Mouse (Mus musculus) CH12.LX (cell line): Measurements from ENCODE around the gene S1pr4. TPM values are rescaled to one million over a fixed set of nuclear protein-coding genes. Genes with fewer than 3 reads are reported as not detected.

ENCODE experiments used
- DNase-seq: peaks from one replicate; pipeline ENCODE4 v3.0.0-alpha.2; 2013; ENCODE audit errors: extremely low read depth
- H3K27ac ChIP-seq: 2 replicates; pipeline ENCODE4 v1.5.1; 2012; ENCODE audit warnings: low read depth, mild to moderate bottlenecking, control low read depth, moderate library complexity; ENCODE audit not compliant: insufficient read depth
- H3K27me3 ChIP-seq: replicated peaks from 2 replicates; pipeline ENCODE3; 2012; ENCODE audit warnings: inconsistent platforms
- H3K36me3 ChIP-seq, 2 experiments: replicated peaks in 1 of 2; 2 replicates each; pipeline versions ENCODE3 to v1.6.1; 2012; ENCODE audit warnings: inconsistent platforms in 1 of 2, low read length in 1 of 2, mild to moderate bottlenecking in 1 of 2, mixed read lengths in 1 of 2, moderate library complexity in 1 of 2; ENCODE audit not compliant: control insufficient read depth in 1 of 2, insufficient read depth in 1 of 2
- H3K4me1 ChIP-seq, 2 experiments: 2 replicates each; pipeline ENCODE4 v1.6.1; 2012; ENCODE audit warnings: inconsistent platforms in 1 of 2, moderate library complexity in 1 of 2; ENCODE audit not compliant: insufficient read depth in 2 of 2, control insufficient read depth in 1 of 2
- H3K4me2 ChIP-seq: 2 replicates; pipeline ENCODE4 v1.6.1; 2012; ENCODE audit warnings: low read depth, mild to moderate bottlenecking, control low read depth; ENCODE audit not compliant: poor library complexity, insufficient read depth, severe bottlenecking
- H3K4me3 ChIP-seq, 3 experiments: fragments of 150-350 bp in 1 of 3; sonication (generic) in 1 of 3; replicated peaks in 1 of 3; 2 replicates each; pipeline versions ENCODE3 to v1.5.1; 2011 to 2012; ENCODE audit warnings: low read depth in 2 of 3, low read length in 2 of 3, mild to moderate bottlenecking in 2 of 3, moderate library complexity in 2 of 3, control low read depth in 1 of 3, improper control_type of control experiment in 1 of 3, inconsistent platforms in 1 of 3, mixed read lengths in 1 of 3; ENCODE audit not compliant: poor library complexity in 1 of 3
- H3K79me2 ChIP-seq: replicated peaks from 2 replicates; pipeline ENCODE4 v1.6.1; 2012; ENCODE audit warnings: mild to moderate bottlenecking, moderate library complexity; ENCODE audit not compliant: control insufficient read depth, poor library complexity, insufficient read depth, severe bottlenecking; ENCODE audit errors: extremely low read depth
- H3K9ac ChIP-seq: 2 replicates; pipeline ENCODE4 v1.6.1; 2012; ENCODE audit warnings: low read depth, mild to moderate bottlenecking, control low read depth, moderate library complexity; ENCODE audit not compliant: insufficient read depth
- H3K9me3 ChIP-seq: replicated peaks from 2 replicates; pipeline ENCODE3; 2012; ENCODE audit warnings: low read length, inconsistent platforms, mixed read lengths
- BHLHE40 ChIP-seq: IDR thresholded peaks from 2 replicates; pipeline ENCODE4 v1.6.1; 2011; ENCODE audit warnings: mild to moderate bottlenecking, low read depth, low read length, improper control_type of control experiment
- CHD2 ChIP-seq: IDR thresholded peaks from 2 replicates; pipeline ENCODE4 v1.6.1; 2011; ENCODE audit warnings: low read length, improper control_type of control experiment
- E2F4 ChIP-seq: IDR thresholded peaks from 2 replicates; pipeline ENCODE4 v1.6.1; 2011; ENCODE audit warnings: low read depth, low read length, improper control_type of control experiment; ENCODE audit not compliant: insufficient replicate concordance
- ELF1 ChIP-seq: IDR thresholded peaks from 2 replicates; pipeline ENCODE4 v1.6.1; 2014; ENCODE audit warnings: low read depth, mild to moderate bottlenecking, inconsistent platforms, low read length, improper control_type of control experiment
- EP300 ChIP-seq: IDR thresholded peaks from 2 replicates; pipeline ENCODE4 v1.6.1; 2011; ENCODE audit warnings: low read length, improper control_type of control experiment
- GABPA ChIP-seq: IDR thresholded peaks from 2 replicates; pipeline ENCODE4 v1.6.1; 2012; ENCODE audit warnings: low read depth, low read length, improper control_type of control experiment, inconsistent platforms; ENCODE audit not compliant: insufficient replicate concordance
- JUND ChIP-seq: conservative IDR thresholded peaks from 2 replicates; pipeline ENCODE4 v1.6.1; 2011; ENCODE audit warnings: low read depth, low read length, improper control_type of control experiment
- KAT2A ChIP-seq: IDR thresholded peaks from 2 replicates; pipeline ENCODE4 v1.6.1; 2012; ENCODE audit warnings: low read length, improper control_type of control experiment, inconsistent platforms; ENCODE audit not compliant: insufficient replicate concordance
- MAX ChIP-seq: IDR thresholded peaks from 2 replicates; pipeline ENCODE4 v1.6.1; 2011; ENCODE audit warnings: low read length, improper control_type of control experiment
- MAZ ChIP-seq: IDR thresholded peaks from 2 replicates; pipeline ENCODE4 v1.6.1; 2012; ENCODE audit warnings: low read depth, mild to moderate bottlenecking, inconsistent platforms, low read length, improper control_type of control experiment, moderate library complexity
- MYC ChIP-seq: IDR thresholded peaks from 2 replicates; pipeline ENCODE4 v1.6.1; 2011; ENCODE audit warnings: low read depth, mild to moderate bottlenecking, improper control_type of control experiment, low read length
- NRF1 ChIP-seq: IDR thresholded peaks from 2 replicates; pipeline ENCODE4 v1.6.1; 2014; ENCODE audit warnings: low read depth, mild to moderate bottlenecking, inconsistent platforms, low read length, improper control_type of control experiment, moderate library complexity
- PAX5 ChIP-seq: IDR thresholded peaks from 2 replicates; pipeline ENCODE4 v1.6.1; 2012; ENCODE audit warnings: low read length, inconsistent platforms, mixed read lengths
- POLR2A ChIP-seq: IDR thresholded peaks from 2 replicates; pipeline ENCODE4 v1.6.1; 2011; ENCODE audit warnings: low read depth, mild to moderate bottlenecking, improper control_type of control experiment, low read length
- POLR2AphosphoS2 ChIP-seq: IDR thresholded peaks from 2 replicates; pipeline ENCODE4 v1.6.1; 2011; ENCODE audit warnings: low read depth, low read length, improper control_type of control experiment
- RCOR1 ChIP-seq: conservative IDR thresholded peaks from 2 replicates; pipeline ENCODE4 v1.6.1; 2012; ENCODE audit warnings: low read depth, mild to moderate bottlenecking, inconsistent platforms, low read length, improper control_type of control experiment
- SIN3A ChIP-seq: IDR thresholded peaks from 2 replicates; pipeline ENCODE4 v1.6.1; 2012; ENCODE audit warnings: low read length, improper control_type of control experiment, inconsistent platforms
- SMC3 ChIP-seq: IDR thresholded peaks from 2 replicates; pipeline ENCODE4 v1.6.1; 2011; ENCODE audit warnings: low read depth, low read length, improper control_type of control experiment
- TBP ChIP-seq: conservative IDR thresholded peaks from 2 replicates; pipeline ENCODE4 v1.6.1; 2011; ENCODE audit warnings: low read depth, low read length, improper control_type of control experiment
- USF1 ChIP-seq: IDR thresholded peaks from 2 replicates; pipeline ENCODE4 v1.6.1; 2014; ENCODE audit warnings: low read depth, mild to moderate bottlenecking, inconsistent platforms, low read length, improper control_type of control experiment
- ZC3H11A ChIP-seq: IDR thresholded peaks from 2 replicates; pipeline ENCODE4 v1.6.1; 2012; ENCODE audit warnings: low read depth, mild to moderate bottlenecking, inconsistent platforms, low read length, improper control_type of control experiment
- ZNF384 ChIP-seq: IDR thresholded peaks from 2 replicates; pipeline ENCODE4 v1.6.1; 2012; ENCODE audit warnings: low read depth, low read length, improper control_type of control experiment, inconsistent platforms
- dilution Hi-C: fragments of 300-500 bp; cut with MboI; formaldehyde crosslinking; loops from 2 replicates; pipeline ENCODE4 v1.14.3; 2020; ENCODE audit warnings: low sequenced_read_pairs; ENCODE audit not compliant: extremely low pct_unique_long_range_greater_than_20kb, extremely low pct_ligation_motif_present
- in situ Hi-C: fragments of 300-500 bp; cut with MboI; formaldehyde crosslinking; loops from 3 replicates; pipeline ENCODE4 v1.14.3; 2019; ENCODE audit warnings: low sequenced_read_pairs, low pct_ligation_motif_present, low pct_unique_long_range_greater_than_20kb, mixed read lengths
- polyA plus RNA-seq: library from polyadenylated mRNA; unstranded; fragments of >175 nt; gene quantifications from 2 replicates; pipeline ENCODE4 v1.2.1, GENCODE M21; 2012; ENCODE audit warnings: low read depth; ENCODE audit not compliant: insufficient read length
- total RNA-seq, 2 experiments: library from RNA; depleted of rRNA; stranded (reverse); fragments of 300-350 nt in 1 of 2; fragments of >200 nt in 1 of 2; gene quantifications; 2 replicates each; pipeline ENCODE4 v1.2.3; 2012 to 2014

The S1pr4 gene
- total and polyA plus RNA-seq, 3 experiments, result 0.19 to 0.30 TPM; not detected in 1

DNA sequence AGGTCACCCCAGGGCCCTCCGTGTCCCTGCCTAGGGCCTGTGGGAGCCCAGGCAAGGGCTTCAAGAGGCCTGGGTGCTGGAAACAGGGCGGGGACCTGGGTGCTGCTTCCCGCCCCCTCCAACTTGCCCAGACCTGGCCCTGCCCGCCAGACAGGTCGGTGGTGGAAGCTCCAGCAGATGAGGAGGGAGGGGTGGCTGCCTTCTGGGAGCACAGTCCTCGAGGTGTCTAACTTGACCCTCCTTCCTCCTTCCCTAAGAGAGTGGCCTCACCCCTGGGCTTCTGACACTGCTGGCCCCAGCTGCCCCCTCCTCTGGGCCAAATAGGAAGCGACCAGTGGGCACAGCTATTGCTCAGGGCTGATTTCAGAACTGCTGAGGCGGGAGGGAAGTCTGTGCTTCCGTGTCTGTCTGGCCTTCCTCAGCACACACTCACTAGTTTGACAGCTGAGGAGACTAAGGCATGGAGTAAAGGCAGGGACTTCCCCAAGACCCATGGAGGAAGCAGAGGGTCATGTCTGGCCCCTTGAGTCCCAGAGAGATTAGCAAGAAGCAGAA is 24.2 kb upstream of the S1pr4 start, which contains the start of gene Gna15 (continued):
- TF ChIP-seq BHLHE40 (peak; percentile 43; the same call in 1 of the 2 replicates), KAT2A (no peak), USF1 (no peak), SIN3A (peak; percentile 86; the same call in 1 of the 2 replicates), RCOR1 (peak; percentile 59), ZNF384 (peak; percentile 20; the same call in 1 of the 2 replicates), TBP (no peak), POLR2AphosphoS2 (no peak), MAZ (peak; percentile 64; the same call in 1 of the 2 replicates), NRF1 (no peak), POLR2A (no peak), E2F4 (0 out of 2 replicates have a peak, but pooled peaks have one; percentile 21), CHD2 (no peak)

GRCm38 (mm10) chr10:81523570-81523969 is 23.6 kb upstream of the S1pr4 start:
- in situ Hi-C loops, result no loop called here
- peaks cover 4% of the 10 kb centered on the region for H3K27me3 ChIP-seq
- H3K4me1 ChIP-seq, result peaks cover 17 to 46% of the 10 kb centered on the region in 2 experiments
- H3K27ac ChIP-seq, result peak overlapping the region; percentile 37; the same call in 1 of the 2 replicates
- H3K9ac ChIP-seq, result peak overlapping the region; percentile 20; the same call in 1 of the 2 replicates
- TF ChIP-seq ZC3H11A (no peak), CHD2 (no peak), POLR2AphosphoS2 (no peak), MAZ (no peak), MAX (no peak), E2F4 (no peak), JUND (no peak), ELF1 (no peak), GABPA (no peak), USF1 (no peak), MYC (no peak), SIN3A (no peak), SMC3 (no peak), EP300 (no peak), PAX5 (no peak)
- dilution Hi-C loops, result no loop called here
- peak overlapping the region; percentile 42 to 49 (median 48) for H3K4me3 ChIP-seq
- H3K9me3 ChIP-seq, result no peaks in the 10 kb centered on the region
- H3K36me3 ChIP-seq, result peaks cover 0 to 4% of the 10 kb centered on the region in 2 experiments
- peak overlapping the region; percentile 54 for H3K4me2 ChIP-seq
- DNase-seq, result no peak
- H3K79me2 ChIP-seq, result no peaks in the 10 kb centered on the region
